Mouse (Mus musculus) cerebellum, adult 2 months (tissue): ENCODE data around the gene Apba2.

ENCODE experiments used
- CTCF ChIP-seq: fragments of 200-500 bp; IDR thresholded peaks from 2 replicates; pipeline ENCODE4 v1.5.1; 2011; ENCODE audit warnings: low read depth, mild to moderate bottlenecking, control low read depth, low read length, moderate library complexity, borderline replicate concordance; ENCODE audit not compliant: insufficient read depth
- POLR2A ChIP-seq: fragments of 200-500 bp; IDR thresholded peaks from 2 replicates; pipeline ENCODE4 v1.6.1; 2011; ENCODE audit warnings: low read length, control low read depth, borderline replicate concordance; ENCODE audit not compliant: insufficient read depth

GRCm38 (mm10) chr7:64502271-64503180, 1.0 kb downstream of the Apba2 start:
- no peak for TF ChIP-seq POLR2A
- TF ChIP-seq CTCF, result no peak
